Mouse (Mus musculus): ENCODE data around the gene Gng8. TPM values are rescaled to one million over a fixed set of nuclear protein-coding genes. Genes with fewer than 3 reads are reported as not detected.

The Gng8 gene
- polyA plus RNA-seq, 1 experiment = not detected

DNA sequence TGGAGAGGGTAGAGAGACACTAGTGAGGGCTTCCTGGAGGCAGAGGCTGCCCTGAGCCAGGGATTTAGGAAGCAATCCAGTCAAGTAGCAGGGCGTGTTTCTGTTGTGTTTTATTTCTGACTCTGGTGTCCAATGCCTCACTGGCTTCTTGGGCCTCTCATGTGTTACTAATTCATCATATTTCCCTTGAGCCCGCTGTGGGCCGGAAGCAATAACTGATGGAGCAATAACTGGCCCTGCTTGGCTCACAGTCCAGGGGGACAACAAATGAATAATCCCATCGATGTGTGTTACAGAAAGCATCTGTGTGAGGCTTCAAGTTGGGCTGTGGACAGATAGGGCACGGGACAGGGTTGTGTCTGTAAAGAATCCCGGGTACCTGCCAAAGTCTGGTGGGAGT, 20.8 kb downstream of the Gng8 start:
- no peak overlapping the region for H3K27ac ChIP-seq (ENCODE audit: insufficient read depth, low read depth, low read length)
- H3K4me1 ChIP-seq (ENCODE audit: control insufficient read depth, insufficient read depth, low read length) = peaks cover 30% of the 10 kb centered on the region
- TF ChIP-seq CTCF (IDR thresholded peaks at IDR 0.05; ENCODE audit: low read depth, low read length) (no peak), POLR2A (IDR thresholded peaks at IDR 0.05; ENCODE audit: borderline replicate concordance, low read depth, low read length) (no peak)
- H3K4me3 ChIP-seq (ENCODE audit: insufficient read depth, low read length) = no peak overlapping the region

DNA sequence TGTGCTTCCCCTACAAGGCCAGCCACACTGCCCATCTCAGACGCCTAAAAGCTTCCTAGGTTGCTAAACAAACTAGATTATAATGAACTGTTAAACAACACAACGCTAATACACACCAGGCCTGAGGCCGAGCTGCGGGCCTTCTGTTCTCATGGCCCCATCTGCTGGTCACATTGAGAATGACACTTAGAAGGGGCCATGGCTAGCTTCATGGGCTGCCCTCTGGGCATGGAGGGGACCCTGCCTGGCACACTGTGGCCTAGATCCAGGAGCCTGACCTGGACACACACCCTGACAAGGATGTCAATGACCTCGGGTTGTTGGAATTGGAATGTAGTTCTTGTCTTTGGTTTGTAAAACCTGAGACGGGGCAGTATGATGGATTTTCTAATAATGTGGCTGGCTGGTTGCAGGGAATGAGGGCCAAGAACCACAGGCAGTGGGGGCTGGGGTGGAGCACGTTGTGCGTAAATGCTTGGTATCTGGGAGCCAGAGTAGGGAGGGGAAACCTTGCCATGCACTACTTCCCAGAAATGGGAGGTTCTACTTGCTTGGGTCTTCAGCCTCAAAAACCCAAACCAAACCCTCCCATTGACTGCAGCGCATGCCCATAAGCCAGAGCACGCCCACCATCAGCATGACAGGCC, 22.3 kb downstream of the Gng8 start:
- H3K27ac ChIP-seq (ENCODE audit: insufficient read depth, low read depth, low read length) = no peak overlapping the region
- peaks cover 17% of the 10 kb centered on the region for H3K4me1 ChIP-seq (ENCODE audit: control insufficient read depth, insufficient read depth, low read length)
- TF ChIP-seq CTCF (IDR thresholded peaks at IDR 0.05; ENCODE audit: low read depth, low read length) = peak; percentile 85
- no peak for TF ChIP-seq POLR2A (IDR thresholded peaks at IDR 0.05; ENCODE audit: borderline replicate concordance, low read depth, low read length)
- no peak overlapping the region for H3K4me3 ChIP-seq (ENCODE audit: insufficient read depth, low read length)

DNA sequence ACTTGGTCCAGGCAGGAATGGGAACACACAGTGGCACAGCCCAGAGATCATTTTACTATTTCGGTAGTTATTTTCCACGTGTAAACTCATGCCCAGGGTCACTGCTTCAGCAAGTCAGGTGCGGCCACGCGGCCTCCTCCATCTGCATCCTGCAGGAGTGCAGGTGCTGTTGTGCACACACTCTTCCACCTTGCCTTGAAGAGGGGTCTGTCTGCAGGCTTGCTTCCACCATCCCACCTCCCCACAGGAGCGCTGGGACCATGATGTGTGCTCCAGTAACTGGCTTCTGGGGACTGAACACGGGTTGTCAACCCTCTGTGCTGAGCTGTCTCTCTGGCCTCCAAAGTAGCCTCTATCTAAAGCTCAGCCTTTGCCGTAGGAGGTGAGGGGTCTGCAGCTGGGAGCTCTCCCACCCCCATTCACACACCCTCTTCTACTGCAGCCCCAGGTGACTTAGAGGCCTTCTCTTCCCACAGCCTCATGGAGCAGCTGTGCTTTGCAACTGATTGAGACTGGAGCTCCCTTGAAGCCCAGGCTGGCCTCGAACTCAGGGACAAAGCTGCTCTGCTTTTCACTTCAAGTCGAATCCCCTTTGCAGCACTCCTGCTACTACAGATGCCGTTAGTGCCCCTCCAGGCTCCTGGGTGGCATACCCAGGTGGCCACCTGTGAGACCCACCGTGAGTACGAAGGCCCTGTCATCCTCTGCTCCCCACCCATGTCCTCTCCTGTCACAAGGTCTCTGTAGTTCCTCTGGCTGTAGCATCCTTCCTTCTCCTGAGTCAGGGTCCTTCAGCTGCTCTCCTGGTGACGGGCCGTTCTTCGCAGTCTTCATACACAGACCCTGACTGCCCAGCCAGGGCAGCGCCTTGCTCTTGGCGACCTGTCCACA, 23.1 kb downstream of the Gng8 start:
- peaks cover 10% of the 10 kb centered on the region for H3K4me1 ChIP-seq (ENCODE audit: control insufficient read depth, insufficient read depth, low read length)
- TF ChIP-seq POLR2A (IDR thresholded peaks at IDR 0.05; ENCODE audit: borderline replicate concordance, low read depth, low read length) = no peak
- TF ChIP-seq CTCF (IDR thresholded peaks at IDR 0.05; ENCODE audit: low read depth, low read length) = no peak

DNA sequence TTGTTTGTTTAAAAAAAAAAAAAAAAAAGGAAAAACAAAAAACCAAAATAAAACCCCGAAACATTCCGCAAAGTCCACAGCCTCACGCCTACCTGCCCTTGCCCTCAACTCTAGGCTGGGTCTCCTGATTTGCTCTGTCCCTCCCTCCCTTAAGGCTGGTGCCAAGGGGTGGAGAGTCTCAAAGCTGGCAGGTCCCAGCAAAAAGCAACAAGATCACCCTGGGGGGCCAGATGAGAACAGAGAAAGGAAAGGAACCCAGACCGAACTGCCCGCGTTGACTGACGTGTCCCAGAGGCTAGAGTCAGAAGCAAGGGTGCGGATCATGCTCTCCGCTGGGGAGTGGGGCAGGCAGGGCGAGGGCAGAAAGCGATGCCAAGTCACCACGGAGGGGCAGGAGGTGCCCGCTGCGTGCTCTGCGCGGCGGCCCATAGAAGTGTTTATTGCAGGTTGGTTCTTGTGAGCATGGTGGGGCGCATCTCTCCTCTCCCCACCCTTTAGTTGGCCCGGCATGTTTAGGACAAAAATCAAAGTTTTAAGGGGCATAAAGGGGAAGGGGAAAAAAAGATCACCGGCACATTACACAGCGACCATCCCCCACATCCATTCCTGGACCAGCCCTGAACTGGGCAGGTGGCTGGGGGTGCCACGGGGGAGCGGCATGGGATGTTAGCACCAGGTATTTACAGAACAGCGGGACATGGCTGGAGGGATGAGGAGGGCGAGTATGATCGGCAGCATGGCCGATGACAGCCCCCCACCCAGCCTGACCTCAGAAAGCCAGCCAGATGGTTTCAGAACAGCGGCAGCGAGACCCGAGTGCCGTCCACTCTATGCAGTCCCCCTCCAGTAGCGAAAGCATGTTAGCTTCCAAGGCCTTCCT, 24.1 kb downstream of the Gng8 start:
- TF ChIP-seq CTCF (IDR thresholded peaks at IDR 0.05; ENCODE audit: low read depth, low read length) (no peak), POLR2A (IDR thresholded peaks at IDR 0.05; ENCODE audit: borderline replicate concordance, low read depth, low read length) (no peak)
- H3K27ac ChIP-seq (ENCODE audit: insufficient read depth, low read depth, low read length) = no peak overlapping the region
- peaks cover 4% of the 10 kb centered on the region; the same call in 1 of the 2 replicates for H3K4me1 ChIP-seq (ENCODE audit: control insufficient read depth, insufficient read depth, low read length)
- H3K4me3 ChIP-seq (ENCODE audit: insufficient read depth, low read length) = no peak overlapping the region

More for the DNA sequence above, 23.1 kb downstream of the Gng8 start:
- Histone ChIP-seq H3K27ac (ENCODE audit: insufficient read depth, low read depth, low read length) (no peak overlapping the region), H3K4me3 (ENCODE audit: insufficient read depth, low read length) (no peak overlapping the region)

DNA sequence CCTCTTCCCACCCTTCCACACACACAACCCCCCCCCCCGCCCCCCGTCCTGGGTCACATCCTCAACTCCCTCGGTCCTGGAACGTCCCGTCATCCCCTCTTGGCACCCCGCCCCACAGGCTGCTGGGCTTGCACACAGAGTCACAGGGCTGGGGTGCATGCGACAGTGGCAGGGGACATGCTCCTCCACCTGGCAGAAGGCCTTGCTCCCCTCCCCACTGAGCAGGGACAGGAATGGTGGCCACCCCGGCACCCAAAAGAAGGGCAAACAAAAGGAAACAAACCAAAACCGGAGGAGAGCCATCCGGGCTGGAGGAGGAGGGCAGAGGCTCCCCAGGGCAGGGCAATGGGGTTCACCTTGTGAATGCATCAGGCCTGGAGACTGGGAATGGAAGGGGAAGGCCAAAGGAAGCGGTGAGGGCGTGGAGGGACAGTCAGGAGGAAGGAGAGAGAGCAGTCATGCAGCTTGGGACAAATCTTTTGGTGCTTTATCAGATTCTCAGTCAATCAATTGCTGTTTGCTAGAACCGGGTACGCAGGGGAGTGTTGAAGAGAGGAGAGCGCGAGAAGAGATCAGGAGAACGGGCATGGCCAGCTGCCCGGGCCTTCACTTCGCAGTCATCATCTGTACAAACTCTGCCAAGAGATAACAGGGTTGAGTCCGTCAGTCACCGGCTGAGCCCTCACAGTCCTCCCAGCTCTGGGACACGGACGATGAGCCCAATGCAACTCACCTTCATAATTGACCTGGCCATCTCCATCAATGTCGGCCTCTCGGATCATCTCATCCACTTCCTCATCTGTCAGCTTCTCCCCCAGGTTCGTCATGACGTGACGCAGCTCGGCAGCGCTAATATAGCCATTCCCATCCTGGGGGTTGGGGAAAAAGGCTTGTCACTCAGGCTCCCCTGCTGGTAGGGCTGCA, 25.0 kb downstream of the Gng8 start:
- Histone ChIP-seq H3K4me3 (ENCODE audit: insufficient read depth, low read length) (no peak overlapping the region), H3K4me1 (ENCODE audit: control insufficient read depth, insufficient read depth, low read length) (peaks cover 7% of the 10 kb centered on the region; the same call in 1 of the 2 replicates), H3K27ac (ENCODE audit: insufficient read depth, low read depth, low read length) (no peak overlapping the region)
- TF ChIP-seq CTCF (IDR thresholded peaks at IDR 0.05; ENCODE audit: low read depth, low read length) (no peak), POLR2A (IDR thresholded peaks at IDR 0.05; ENCODE audit: borderline replicate concordance, low read depth, low read length) (no peak)

DNA sequence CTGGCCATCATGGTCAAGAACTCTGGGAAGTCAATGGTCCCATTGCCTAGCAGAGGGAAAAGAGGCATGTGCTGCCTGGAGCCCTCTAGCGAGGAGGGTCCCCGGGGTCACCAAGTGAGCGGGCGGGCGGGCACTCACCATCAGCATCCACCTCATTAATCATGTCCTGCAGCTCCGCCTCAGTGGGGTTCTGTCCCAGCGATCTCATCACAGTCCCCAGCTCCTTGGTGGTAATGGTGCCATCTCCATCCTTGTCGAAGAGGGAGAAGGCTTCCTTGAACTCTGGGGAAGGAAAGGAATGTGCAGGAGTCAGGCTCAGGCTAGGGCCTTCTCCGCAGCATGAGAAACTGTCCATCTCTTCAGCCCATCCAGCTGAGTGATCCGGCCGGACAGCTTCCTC, 25.9 kb downstream of the Gng8 start:
- peaks cover 6% of the 10 kb centered on the region; the same call in 1 of the 2 replicates for H3K4me1 ChIP-seq (ENCODE audit: control insufficient read depth, insufficient read depth, low read length)
- H3K27ac ChIP-seq (ENCODE audit: insufficient read depth, low read depth, low read length) = no peak overlapping the region
- TF ChIP-seq CTCF (IDR thresholded peaks at IDR 0.05; ENCODE audit: low read depth, low read length) = no peak
- no peak for TF ChIP-seq POLR2A (IDR thresholded peaks at IDR 0.05; ENCODE audit: borderline replicate concordance, low read depth, low read length)
- H3K4me3 ChIP-seq (ENCODE audit: insufficient read depth, low read length) = no peak overlapping the region

DNA sequence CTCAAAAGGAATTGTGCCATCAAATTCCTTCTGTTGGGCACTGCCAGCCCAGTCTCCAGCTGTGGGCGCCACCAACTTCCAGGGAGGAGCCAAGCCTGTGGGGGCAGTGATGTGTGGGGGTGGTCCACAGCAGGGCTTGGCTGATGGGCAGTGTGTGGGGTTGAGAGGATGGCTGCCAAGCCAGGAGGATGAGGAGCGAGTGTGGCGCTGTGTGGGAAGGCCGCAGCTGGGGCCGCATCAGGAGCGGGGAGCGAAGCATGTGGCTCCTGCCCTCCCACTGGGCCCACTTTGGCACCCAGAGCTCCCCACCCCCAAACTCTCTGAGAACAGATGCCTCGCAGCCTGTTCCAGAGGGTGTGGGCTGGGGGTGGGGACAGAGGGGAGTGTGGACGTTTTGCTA, 26.4 kb downstream of the Gng8 start:
- TF ChIP-seq CTCF (IDR thresholded peaks at IDR 0.05; ENCODE audit: low read depth, low read length) (no peak), POLR2A (IDR thresholded peaks at IDR 0.05; ENCODE audit: borderline replicate concordance, low read depth, low read length) (no peak)
- Histone ChIP-seq H3K27ac (ENCODE audit: insufficient read depth, low read depth, low read length) (no peak overlapping the region), H3K4me1 (ENCODE audit: control insufficient read depth, insufficient read depth, low read length) (peaks cover 7% of the 10 kb centered on the region; the same call in 1 of the 2 replicates), H3K4me3 (ENCODE audit: insufficient read depth, low read length) (no peak overlapping the region)

DNA sequence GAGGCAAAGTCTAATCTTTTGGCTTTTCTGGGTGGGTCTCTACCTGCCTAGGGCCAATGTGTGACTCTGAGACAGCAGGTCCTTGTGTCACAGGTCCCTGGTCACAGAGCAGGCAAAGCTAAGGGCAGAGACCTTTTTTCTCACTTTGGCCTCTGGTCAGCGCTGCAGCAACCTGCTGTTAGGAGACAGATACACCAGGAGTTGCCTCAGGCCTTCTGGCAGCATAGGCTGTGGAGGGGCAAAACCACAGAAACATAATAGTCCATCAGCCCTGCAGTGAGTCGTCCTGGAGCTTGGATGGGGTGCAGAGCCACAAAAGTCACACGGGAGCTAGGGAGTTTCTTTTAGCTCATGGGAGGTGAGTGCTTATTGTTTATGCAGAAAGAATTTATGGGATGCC, 27.1 kb downstream of the Gng8 start:
- Histone ChIP-seq H3K4me1 (ENCODE audit: control insufficient read depth, insufficient read depth, low read length) (peaks cover 5% of the 10 kb centered on the region; the same call in 1 of the 2 replicates), H3K27ac (ENCODE audit: insufficient read depth, low read depth, low read length) (no peak overlapping the region), H3K4me3 (ENCODE audit: insufficient read depth, low read length) (no peak overlapping the region)
- TF ChIP-seq POLR2A (IDR thresholded peaks at IDR 0.05; ENCODE audit: borderline replicate concordance, low read depth, low read length) (no peak), CTCF (IDR thresholded peaks at IDR 0.05; ENCODE audit: low read depth, low read length) (no peak)

Data from bone marrow macrophage, adult 2 months (primary cell).